Mouse (Mus musculus) left cerebral cortex, adult 11 months (tissue): ENCODE data around the gene Eps15l1.

Experiments
- DNase-seq: peaks from one replicate; pipeline ENCODE4 v3.0.0; 2022; ENCODE audit warnings: low spot score

Gene Eps15l1

GRCm38 (mm10) chr8:72421362-72422335 is at the start of gene Eps15l1:
TSS of gene Eps15l1 (minus strand) at chr8:72421460.
- peak; percentile 99 for DNase-seq

- no peak for DNase-seq
Observed at GRCm38 (mm10) chr8:72470684-72471083, 49.4 kb upstream of the Eps15l1 start.

- DNase-seq: no peak
Observed at GRCm38 (mm10) chr8:72469984-72470383, 48.7 kb upstream of the Eps15l1 start.

GRCm38 (mm10) chr8:72469243-72469642 is 48.0 kb upstream of the Eps15l1 start:
- DNase-seq: no peak

- DNase-seq: no peak
Observed at GRCm38 (mm10) chr8:72464211-72464610, 43.0 kb upstream of the Eps15l1 start.

- no peak for DNase-seq
Observed at GRCm38 (mm10) chr8:72459881-72460533, 38.7 kb upstream of the Eps15l1 start.

- DNase-seq: no peak
Observed at GRCm38 (mm10) chr8:72458457-72458856, 37.2 kb upstream of the Eps15l1 start.

- no peak for DNase-seq
Observed at GRCm38 (mm10) chr8:72457806-72458205, 36.5 kb upstream of the Eps15l1 start.

GRCm38 (mm10) chr8:72455317-72455716 is 34.1 kb upstream of the Eps15l1 start:
- DNase-seq: no peak

- no peak for DNase-seq
Observed at GRCm38 (mm10) chr8:72453904-72454303, 32.6 kb upstream of the Eps15l1 start.

GRCm38 (mm10) chr8:72451516-72451915 is 30.3 kb upstream of the Eps15l1 start:
- DNase-seq: no peak

- no peak for DNase-seq
Observed at GRCm38 (mm10) chr8:72445071-72445470, 23.8 kb upstream of the Eps15l1 start.

- no peak for DNase-seq
Observed at GRCm38 (mm10) chr8:72443994-72444350, 22.7 kb upstream of the Eps15l1 start.

- DNase-seq: peak; percentile 98
Observed at GRCm38 (mm10) chr8:72443338-72443993, 22.2 kb upstream of the Eps15l1 start, which contains the start of the genes Calr3 and 1700030K09Rik. TSS of gene Calr3 (minus strand) at chr8:72443870. TSS of gene 1700030K09Rik (plus strand) at chr8:72443880.

- no peak for DNase-seq
Observed at GRCm38 (mm10) chr8:72438248-72439015, 17.2 kb upstream of the Eps15l1 start.

GRCm38 (mm10) chr8:72434952-72435351 is 13.7 kb upstream of the Eps15l1 start:
- no peak for DNase-seq

- DNase-seq: no peak
Observed at GRCm38 (mm10) chr8:72429676-72430075, 8.4 kb upstream of the Eps15l1 start.

- DNase-seq: no peak
Observed at GRCm38 (mm10) chr8:72422926-72423325, 1.7 kb upstream of the Eps15l1 start.

- no peak for DNase-seq
Observed at GRCm38 (mm10) chr8:72420571-72421361, 494 bp downstream of the Eps15l1 start.

- DNase-seq: no peak
Observed at GRCm38 (mm10) chr8:72418073-72418472, 3.2 kb downstream of the Eps15l1 start.

- no peak for DNase-seq
Observed at GRCm38 (mm10) chr8:72415252-72415651, 6.0 kb downstream of the Eps15l1 start.
